Mouse (Mus musculus) liver, embryonic 12.5 days (tissue): ENCODE measurements around the gene Mmab. TPM values are rescaled to one million over a fixed set of nuclear protein-coding genes. Genes with fewer than 3 reads are reported as not detected.

Experiments used
- ATAC-seq: fragments of 200-750 bp; cut with Nextera tagmentation; 2 replicates; pipeline ENCODE4 v1.8.0; 2017; ENCODE audit warnings: moderate number of reproducible peaks, mild to moderate bottlenecking, moderate library complexity
- H3K27ac ChIP-seq: fragments of 300-500 bp; sonication (generic); 2 replicates; pipeline ENCODE4 v1.5.1; 2016; ENCODE audit warnings: mild to moderate bottlenecking
- H3K27me3 ChIP-seq: fragments of 300-500 bp; sonication (generic); replicated peaks from 2 replicates; pipeline ENCODE4 v1.6.1; 2016; ENCODE audit warnings: mild to moderate bottlenecking, moderate library complexity
- H3K36me3 ChIP-seq: fragments of 300-500 bp; sonication (generic); 2 replicates; pipeline ENCODE4 v1.6.1; 2016; ENCODE audit warnings: mild to moderate bottlenecking, moderate library complexity
- H3K4me1 ChIP-seq: fragments of 300-500 bp; sonication (generic); 2 replicates; pipeline ENCODE4 v1.6.1; 2016
- H3K4me2 ChIP-seq: fragments of 300-500 bp; sonication (generic); 2 replicates; pipeline ENCODE4 v1.6.1; 2016; ENCODE audit warnings: mild to moderate bottlenecking, moderate library complexity
- H3K4me3 ChIP-seq: fragments of 300-500 bp; sonication (generic); 2 replicates; pipeline ENCODE4 v1.5.1; 2016; ENCODE audit warnings: mild to moderate bottlenecking, moderate library complexity
- H3K9ac ChIP-seq: fragments of 300-500 bp; sonication (generic); 2 replicates; pipeline ENCODE4 v1.6.1; 2016; ENCODE audit warnings: mild to moderate bottlenecking, moderate library complexity
- H3K9me3 ChIP-seq: fragments of 300-500 bp; sonication (generic); replicated peaks from 2 replicates; pipeline ENCODE4 v1.6.1; 2016; ENCODE audit warnings: mild to moderate bottlenecking, moderate library complexity
- WGBS: fragments of 180-500 bp; shearing (Covaris S2); methylation state at CpG from one replicate; pipeline ENCODE4 v1.1.7; 2016; ENCODE audit not compliant: insufficient replicate concordance; 5-methylcytosine and 5-hydroxymethylcytosine counted together
- microRNA-seq: library from miRNA; unstranded; fragments of <30 nt; microRNA quantifications from one replicate; pipeline ENCODE4, GENCODE M21; 2017
- polyA plus RNA-seq: library from polyadenylated mRNA; unstranded; fragments of >200 nt; fragmentation: Nextera tagmentation; extraction: Ambion mirVana; gene quantifications from 2 replicates; pipeline ENCODE4 v1.2.1, GENCODE M21; 2016

Mmab gene
- polyA plus RNA-seq, 1 experiment from 2014 or later, result 17.7 TPM

GRCm38 (mm10) chr5:114407269-114407668 lies 36.6 kb downstream of the Mmab start:
- no peak overlapping the region for H3K9ac ChIP-seq
- 88% methylated on average over 10 of the region's 10 CpGs for WGBS
- no peak overlapping the region for H3K27ac ChIP-seq
- H3K4me1 ChIP-seq, result no peaks in the 10 kb centered on the region
- H3K4me2 ChIP-seq, result no peak overlapping the region
- no peaks in the 10 kb centered on the region for H3K9me3 ChIP-seq
- no peaks in the 10 kb centered on the region for H3K27me3 ChIP-seq
- no peak overlapping the region for H3K4me3 ChIP-seq
- ATAC-seq, result no peak
- peaks cover 100% of the 10 kb centered on the region for H3K36me3 ChIP-seq

- no peaks in the 10 kb centered on the region for H3K9me3 ChIP-seq
- peaks cover 100% of the 10 kb centered on the region for H3K36me3 ChIP-seq
- 89% methylated on average over 14 of the region's 14 CpGs for WGBS
- no peaks in the 10 kb centered on the region for H3K27me3 ChIP-seq
- no peak overlapping the region for H3K4me2 ChIP-seq
- no peak overlapping the region for H3K9ac ChIP-seq
- no peak overlapping the region for H3K27ac ChIP-seq
- ATAC-seq, result no peak
- H3K4me1 ChIP-seq, result no peaks in the 10 kb centered on the region
- no peak overlapping the region for H3K4me3 ChIP-seq
Observed at GRCm38 (mm10) chr5:114406592-114406991, 37.3 kb downstream of the Mmab start.

- Histone ChIP-seq H3K4me2 (no peak overlapping the region), H3K4me3 (no peak overlapping the region), H3K27me3 (no peaks in the 10 kb centered on the region), H3K27ac (no peak overlapping the region), H3K36me3 (peaks cover 100% of the 10 kb centered on the region), H3K4me1 (no peaks in the 10 kb centered on the region), H3K9ac (no peak overlapping the region), H3K9me3 (no peaks in the 10 kb centered on the region)
- WGBS, result 83% methylated on average over 9 of the region's 9 CpGs
- ATAC-seq, result no peak
Observed at GRCm38 (mm10) chr5:114393169-114393568, 50.7 kb downstream of the Mmab start.

GRCm38 (mm10) chr5:114384448-114384847 lies 59.4 kb downstream of the Mmab start:
- H3K4me3 ChIP-seq, result no peak overlapping the region
- 81% methylated on average over 8 of the region's 8 CpGs for WGBS
- H3K4me1 ChIP-seq, result peaks cover 23% of the 10 kb centered on the region
- H3K9ac ChIP-seq, result no peak overlapping the region
- ATAC-seq, result no peak
- no peak overlapping the region for H3K4me2 ChIP-seq
- no peak overlapping the region for H3K27ac ChIP-seq
- H3K9me3 ChIP-seq, result no peaks in the 10 kb centered on the region
- H3K27me3 ChIP-seq, result no peaks in the 10 kb centered on the region
- H3K36me3 ChIP-seq, result peaks cover 68% of the 10 kb centered on the region

GRCm38 (mm10) chr5:114383184-114383904 lies 60.5 kb downstream of the Mmab start:
- Histone ChIP-seq H3K27ac (no peak overlapping the region), H3K36me3 (peaks cover 57% of the 10 kb centered on the region), H3K4me2 (no peak overlapping the region), H3K9me3 (no peaks in the 10 kb centered on the region), H3K9ac (no peak overlapping the region), H3K27me3 (no peaks in the 10 kb centered on the region), H3K4me1 (peaks cover 34% of the 10 kb centered on the region), H3K4me3 (no peak overlapping the region)
- ATAC-seq, result no peak
- 69% methylated on average over 9 of the region's 9 CpGs for WGBS

Small RNA genes within 50 kb of the gene (microRNA-seq; reads per million reads assigned to microRNA genes)
- not detected for gene Mir7027

Other genes starting within 250 kb of the Mmab start
- not detected in 2 replicates for gene Foxn4, start 170.3 kb downstream of the Mmab start, polyA plus RNA-seq
- gene Myo1h, start 154.9 kb downstream of the Mmab start, polyA plus RNA-seq, result 0.38 and 0.56 TPM in 2 replicates
- 35.5 and 36.2 TPM in 2 replicates for gene Kctd10, start 63.6 kb downstream of the Mmab start, polyA plus RNA-seq
- 25.0 and 26.5 TPM in 2 replicates for gene Ube3b, start 63.5 kb downstream of the Mmab start, polyA plus RNA-seq
- gene Mvk, start 209 bp upstream of the Mmab start, polyA plus RNA-seq, result 34.6 and 35.2 TPM in 2 replicates
- 1.3 and 1.4 TPM in 2 replicates for gene Fam222a, start 124.0 kb upstream of the Mmab start, polyA plus RNA-seq
- gene Trpv4, start 214.4 kb upstream of the Mmab start, polyA plus RNA-seq, result 0.19 and 0.29 TPM in 2 replicates
- gene Gltp, start 246.9 kb upstream of the Mmab start, polyA plus RNA-seq, result 41.9 and 44.0 TPM in 2 replicates